Mouse (Mus musculus) heart, embryonic 13.5 days (tissue): ENCODE data around the gene Dap. TPM values are rescaled to one million over a fixed set of nuclear protein-coding genes. Genes with fewer than 3 reads are reported as not detected.

Source experiments
- ATAC-seq: fragments of 200-750 bp; cut with Nextera tagmentation; 2 replicates; pipeline ENCODE4 v1.8.0; 2017; ENCODE audit warnings: moderate TSS enrichment; ENCODE audit not compliant: insufficient number of reproducible peaks, low FRiP score, low TSS enrichment; ENCODE audit errors: extremely low read depth
- H3K27ac ChIP-seq: fragments of 300-500 bp; sonication (generic); replicated peaks from 2 replicates; pipeline ENCODE4 v1.5.1; 2015; ENCODE audit warnings: moderate library complexity, mild to moderate bottlenecking, inconsistent platforms
- H3K27me3 ChIP-seq: fragments of 300-500 bp; sonication (generic); replicated peaks from 2 replicates; pipeline ENCODE4 v1.6.1; 2015; ENCODE audit warnings: mild to moderate bottlenecking, inconsistent platforms
- H3K36me3 ChIP-seq: fragments of 300-500 bp; sonication (generic); 2 replicates; pipeline ENCODE4 v1.6.1; 2015; ENCODE audit warnings: mild to moderate bottlenecking, inconsistent platforms
- H3K4me1 ChIP-seq: fragments of 300-500 bp; sonication (generic); 2 replicates; pipeline ENCODE4 v1.6.1; 2015; ENCODE audit warnings: inconsistent platforms
- H3K4me2 ChIP-seq: fragments of 300-500 bp; sonication (generic); 2 replicates; pipeline ENCODE4 v1.6.1; 2015; ENCODE audit warnings: inconsistent platforms, mild to moderate bottlenecking, moderate library complexity
- H3K4me3 ChIP-seq: fragments of 300-500 bp; sonication (generic); 2 replicates; pipeline ENCODE4 v1.5.1; 2015; ENCODE audit warnings: moderate library complexity, mild to moderate bottlenecking, inconsistent platforms
- H3K9ac ChIP-seq: fragments of 300-500 bp; sonication (generic); 2 replicates; pipeline ENCODE4 v1.6.1; 2015; ENCODE audit warnings: inconsistent platforms, mild to moderate bottlenecking, moderate library complexity
- H3K9me3 ChIP-seq: fragments of 300-500 bp; sonication (generic); 2 replicates; pipeline ENCODE4 v1.6.1; 2016; ENCODE audit warnings: inconsistent platforms
- WGBS: fragments of 180-500 bp; shearing (Covaris S2); methylation state at CpG from one replicate; pipeline ENCODE4 v1.1.7; 2015; ENCODE audit warnings: mixed read lengths; 5-methylcytosine and 5-hydroxymethylcytosine counted together
- polyA plus RNA-seq: library from polyadenylated mRNA; unstranded; fragments of >200 nt; fragmentation: Nextera tagmentation; extraction: Ambion mirVana; gene quantifications from 2 replicates; pipeline ENCODE4 v1.2.1, GENCODE M21; 2015

Dap gene
- polyA plus RNA-seq, 1 experiment from 2014 or later, result 56.2 TPM

GRCm38 (mm10) chr15:31239713-31240112, 15.6 kb downstream of the Dap start:
- Histone ChIP-seq H3K4me1 (peaks cover 35% of the 10 kb centered on the region), H3K27me3 (no peaks in the 10 kb centered on the region), H3K27ac (no peak overlapping the region), H3K4me2 (no peak overlapping the region), H3K36me3 (peaks cover 44% of the 10 kb centered on the region), H3K9ac (no peak overlapping the region), H3K4me3 (no peak overlapping the region), H3K9me3 (no peaks in the 10 kb centered on the region)
- ATAC-seq, result no peak
- WGBS, result 82% methylated on average over 13 of the region's 13 CpGs

- no peak overlapping the region for H3K4me3 ChIP-seq
- no peak overlapping the region for H3K4me2 ChIP-seq
- H3K9ac ChIP-seq, result no peak overlapping the region
- WGBS, result 89% methylated on average over 4 of the region's 4 CpGs
- no peak for ATAC-seq
- H3K27me3 ChIP-seq, result no peaks in the 10 kb centered on the region
- peaks cover 44% of the 10 kb centered on the region for H3K36me3 ChIP-seq
- peaks cover 30% of the 10 kb centered on the region for H3K4me1 ChIP-seq
- H3K9me3 ChIP-seq, result no peaks in the 10 kb centered on the region
- no peak overlapping the region for H3K27ac ChIP-seq
Measured at GRCm38 (mm10) chr15:31240181-31240580, 16.1 kb downstream of the Dap start.

GRCm38 (mm10) chr15:31243260-31243659, 19.1 kb downstream of the Dap start:
- Histone ChIP-seq H3K9ac (no peak overlapping the region), H3K4me1 (peaks cover 31% of the 10 kb centered on the region), H3K4me2 (no peak overlapping the region), H3K4me3 (no peak overlapping the region), H3K36me3 (peaks cover 29% of the 10 kb centered on the region), H3K9me3 (no peaks in the 10 kb centered on the region), H3K27me3 (no peaks in the 10 kb centered on the region), H3K27ac (no peak overlapping the region)
- no peak for ATAC-seq
- WGBS, result 64% methylated on average over 10 of the region's 10 CpGs

- Histone ChIP-seq H3K36me3 (peaks cover 29% of the 10 kb centered on the region), H3K4me1 (peaks cover 33% of the 10 kb centered on the region), H3K9ac (no peak overlapping the region), H3K4me2 (no peak overlapping the region), H3K4me3 (no peak overlapping the region), H3K27me3 (no peaks in the 10 kb centered on the region), H3K9me3 (no peaks in the 10 kb centered on the region), H3K27ac (no peak overlapping the region)
- no peak for ATAC-seq
- WGBS, result 89% methylated on average over 17 of the region's 17 CpGs
Measured at GRCm38 (mm10) chr15:31244696-31245445, 20.8 kb downstream of the Dap start.

- H3K36me3 ChIP-seq, result peaks cover 18% of the 10 kb centered on the region
- no peak overlapping the region for H3K9ac ChIP-seq
- peaks cover 43% of the 10 kb centered on the region for H3K4me1 ChIP-seq
- H3K27ac ChIP-seq, result peak overlapping the region; percentile 40
- 0 out of 2 replicates have a peak, but pooled peaks have one; percentile 20 for ATAC-seq
- no peak overlapping the region for H3K4me2 ChIP-seq
- H3K4me3 ChIP-seq, result no peak overlapping the region
- 37% methylated on average over 9 of the region's 9 CpGs for WGBS
- no peaks in the 10 kb centered on the region for H3K27me3 ChIP-seq
- H3K9me3 ChIP-seq, result no peaks in the 10 kb centered on the region
Measured at GRCm38 (mm10) chr15:31245934-31246333, 21.8 kb downstream of the Dap start.

- Histone ChIP-seq H3K4me1 (peaks cover 50% of the 10 kb centered on the region), H3K9me3 (no peaks in the 10 kb centered on the region), H3K27me3 (no peaks in the 10 kb centered on the region), H3K36me3 (peaks cover 7% of the 10 kb centered on the region), H3K27ac (no peak overlapping the region), H3K9ac (no peak overlapping the region), H3K4me3 (no peak overlapping the region), H3K4me2 (no peak overlapping the region)
- 52% methylated on average over 9 of the region's 9 CpGs for WGBS
- ATAC-seq, result no peak
Measured at GRCm38 (mm10) chr15:31247035-31247434, 22.9 kb downstream of the Dap start.

GRCm38 (mm10) chr15:31248882-31249281, 24.8 kb downstream of the Dap start:
- Histone ChIP-seq H3K9ac (no peak overlapping the region), H3K4me2 (no peak overlapping the region), H3K27ac (peak overlapping the region; percentile 2; the same call in 1 of the 2 replicates), H3K4me1 (peaks cover 67% of the 10 kb centered on the region), H3K9me3 (no peaks in the 10 kb centered on the region), H3K36me3 (no peaks in the 10 kb centered on the region), H3K27me3 (no peaks in the 10 kb centered on the region), H3K4me3 (no peak overlapping the region)
- 66% methylated on average over 7 of the region's 7 CpGs for WGBS
- ATAC-seq, result no peak

- no peak for ATAC-seq
- 60% methylated on average over 2 of the region's 2 CpGs for WGBS
- no peak overlapping the region for H3K27ac ChIP-seq
- H3K4me2 ChIP-seq, result no peak overlapping the region
- H3K9me3 ChIP-seq, result no peaks in the 10 kb centered on the region
- H3K36me3 ChIP-seq, result no peaks in the 10 kb centered on the region
- H3K9ac ChIP-seq, result no peak overlapping the region
- no peaks in the 10 kb centered on the region for H3K27me3 ChIP-seq
- peaks cover 67% of the 10 kb centered on the region for H3K4me1 ChIP-seq
- no peak overlapping the region for H3K4me3 ChIP-seq
Measured at GRCm38 (mm10) chr15:31250027-31250426, 25.9 kb downstream of the Dap start.

- 65% methylated on average over 3 of the region's 3 CpGs for WGBS
- H3K36me3 ChIP-seq, result no peaks in the 10 kb centered on the region
- peaks cover 69% of the 10 kb centered on the region for H3K4me1 ChIP-seq
- H3K9ac ChIP-seq, result no peak overlapping the region
- no peak overlapping the region for H3K4me2 ChIP-seq
- no peak for ATAC-seq
- H3K27me3 ChIP-seq, result no peaks in the 10 kb centered on the region
- no peak overlapping the region for H3K4me3 ChIP-seq
- H3K9me3 ChIP-seq, result no peaks in the 10 kb centered on the region
- H3K27ac ChIP-seq, result no peak overlapping the region
Measured at GRCm38 (mm10) chr15:31250676-31251075, 26.6 kb downstream of the Dap start.

- no peaks in the 10 kb centered on the region for H3K36me3 ChIP-seq
- no peak for ATAC-seq
Measured at GRCm38 (mm10) chr15:31251189-31251588, 27.1 kb downstream of the Dap start.

GRCm38 (mm10) chr15:31252590-31253311, 28.6 kb downstream of the Dap start:
- Histone ChIP-seq H3K4me3 (no peak overlapping the region), H3K27me3 (no peaks in the 10 kb centered on the region), H3K9me3 (no peaks in the 10 kb centered on the region), H3K4me2 (no peak overlapping the region), H3K9ac (no peak overlapping the region), H3K36me3 (no peaks in the 10 kb centered on the region), H3K27ac (no peak overlapping the region), H3K4me1 (peaks cover 72% of the 10 kb centered on the region)
- WGBS, result 44% methylated on average over 16 of the region's 16 CpGs
- no peak for ATAC-seq

More at GRCm38 (mm10) chr15:31251189-31251588, 27.1 kb downstream of the Dap start:
- H3K4me2 ChIP-seq, result no peak overlapping the region
- no peaks in the 10 kb centered on the region for H3K9me3 ChIP-seq
- no peak overlapping the region for H3K27ac ChIP-seq
- no peaks in the 10 kb centered on the region for H3K27me3 ChIP-seq
- 82% methylated on average over 6 of the region's 6 CpGs for WGBS
- no peak overlapping the region for H3K9ac ChIP-seq
- H3K4me1 ChIP-seq, result peaks cover 69% of the 10 kb centered on the region
- H3K4me3 ChIP-seq, result no peak overlapping the region
